Mouse (Mus musculus) thymus, adult 2 months (tissue): ENCODE measurements around the gene Myl10. TPM values are rescaled to one million over a fixed set of nuclear protein-coding genes. Genes with fewer than 3 reads are reported as not detected.
"Not testable (repeated sequence)": the region's sequence is repeated elsewhere in the genome, so short reads cannot be mapped to it uniquely, and the experiment has no call there.

Source experiments
- DNase-seq: peaks from one replicate; pipeline ENCODE4 v3.0.0; 2021
- H3K27ac ChIP-seq: fragments of 200-500 bp; 2 replicates; pipeline ENCODE4 v1.5.1; 2012; ENCODE audit warnings: low read length, control low read depth; ENCODE audit not compliant: control insufficient read depth, insufficient read depth
- H3K27me3 ChIP-seq: fragments of 200-500 bp; 2 replicates; pipeline ENCODE4 v1.6.1; 2012; ENCODE audit warnings: mild to moderate bottlenecking, low read length, moderate library complexity, mixed read lengths; ENCODE audit not compliant: control insufficient read depth, insufficient read depth
- H3K36me3 ChIP-seq: fragments of 200-500 bp; 2 replicates; pipeline ENCODE4 v1.6.1; 2012; ENCODE audit warnings: mild to moderate bottlenecking, low read length, moderate library complexity; ENCODE audit not compliant: control insufficient read depth, insufficient read depth
- H3K4me1 ChIP-seq: fragments of 200-500 bp; replicated peaks from 2 replicates; pipeline ENCODE4 v1.6.1; 2012; ENCODE audit warnings: low read length; ENCODE audit not compliant: control insufficient read depth, insufficient read depth
- H3K4me3 ChIP-seq: fragments of 200-500 bp; 2 replicates; pipeline ENCODE4 v1.5.1; 2012; ENCODE audit warnings: mild to moderate bottlenecking, low read length, control low read depth, moderate library complexity; ENCODE audit not compliant: control insufficient read depth, insufficient read depth
- CTCF ChIP-seq: fragments of 200-500 bp; IDR thresholded peaks from 2 replicates; pipeline ENCODE4 v1.5.1; 2012; ENCODE audit warnings: mild to moderate bottlenecking, control low read depth, low read length, moderate library complexity, borderline replicate concordance; ENCODE audit not compliant: control insufficient read depth, poor library complexity, insufficient read depth; ENCODE audit errors: extremely low read depth
- POLR2A ChIP-seq: fragments of 200-500 bp; IDR thresholded peaks from 2 replicates; pipeline ENCODE4 v1.6.1; 2012; ENCODE audit warnings: mild to moderate bottlenecking, low read length, control low read depth, moderate library complexity; ENCODE audit not compliant: control insufficient read depth, poor library complexity, insufficient read depth; ENCODE audit errors: extremely low read depth
- WGBS: fragments of 180-500 bp; shearing (Covaris S2); methylation state at CpG from one replicate; pipeline ENCODE4 v1.1.7; 2018; 5-methylcytosine and 5-hydroxymethylcytosine counted together
- polyA plus RNA-seq: library from polyadenylated mRNA; depleted of rRNA; stranded (reverse); fragments of >200 nt; gene quantifications from 2 replicates; pipeline ENCODE4 v1.2.3, GENCODE M21; 2012; rRNA removed

Gene Myl10
- polyA plus RNA-seq = 9.6 and 10.7 TPM in 2 replicates

DNA sequence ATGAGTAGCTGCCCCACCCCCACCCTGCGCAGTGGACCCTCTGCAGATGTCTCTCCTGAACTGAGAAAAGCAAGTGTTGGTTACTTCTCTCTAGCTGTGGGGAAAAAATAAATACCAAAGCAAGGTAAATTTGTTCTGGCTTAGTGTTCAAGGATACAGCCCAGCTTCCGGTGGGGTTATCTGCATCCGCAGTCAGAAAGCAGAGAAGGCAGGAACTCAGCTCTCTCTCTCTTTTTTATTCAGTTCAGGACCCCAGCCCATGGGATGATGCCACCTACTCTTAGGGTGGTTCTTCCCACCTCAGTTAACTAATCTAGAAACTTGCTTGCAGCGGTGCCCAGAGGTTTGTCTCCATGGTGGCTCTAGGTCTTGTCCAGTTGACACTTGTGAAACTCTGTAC, at the start of gene Myl10:
Myl10 (plus strand) TSS at position 363 of the 400 bp plus-strand sequence.
- H3K4me1 ChIP-seq = peaks cover 53% of the 10 kb centered on the region
- WGBS = 14% methylated on average over 4 of the region's 4 CpGs
- H3K4me3 ChIP-seq = peak within 1 kb of the TSS; percentile 12
- DNase-seq = peak; percentile 40
- H3K36me3 ChIP-seq = no peaks in the 10 kb centered on the region
- H3K27me3 ChIP-seq = no peaks in the 10 kb centered on the region
- peak within 1 kb of the TSS; percentile 82 for H3K27ac ChIP-seq
- TF ChIP-seq CTCF = no peak
- no peak for TF ChIP-seq POLR2A

GRCm38 (mm10) chr5:136646731-136647328, 46.1 kb upstream of the Myl10 start:
- DNase-seq = peak; percentile 49
- WGBS = 70% methylated on average over 4 of the region's 4 CpGs
- H3K27me3 ChIP-seq = no peaks in the 10 kb centered on the region
- H3K4me3 ChIP-seq = no peak overlapping the region
- no peak for TF ChIP-seq POLR2A
- no peak for TF ChIP-seq CTCF
- H3K36me3 ChIP-seq = no peaks in the 10 kb centered on the region
- H3K27ac ChIP-seq = no peak overlapping the region
- peaks cover 19% of the 10 kb centered on the region for H3K4me1 ChIP-seq

DNA sequence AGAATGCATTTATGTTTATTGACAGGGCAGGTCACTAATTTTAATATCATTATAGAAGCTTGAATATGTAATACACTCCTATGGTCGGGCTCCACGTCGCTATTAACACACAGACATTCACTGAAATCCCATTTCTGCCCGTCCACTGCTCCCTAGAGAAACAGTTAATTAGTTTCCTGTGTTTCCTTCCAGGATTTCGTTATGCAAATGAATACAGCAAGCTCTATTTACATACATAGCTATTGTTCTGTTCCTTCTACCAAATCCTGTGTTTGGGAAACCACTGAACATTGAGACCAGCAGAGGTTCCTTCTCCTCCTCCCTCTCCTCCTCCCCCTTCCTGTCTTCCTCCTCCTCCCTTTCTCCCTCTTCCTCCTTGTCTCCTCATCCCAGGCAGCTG, 43.9 kb upstream of the Myl10 start:
- DNase-seq = no peak
- 88% methylated on average over 5 of the region's 5 CpGs for WGBS
- H3K4me1 ChIP-seq = peaks cover 19% of the 10 kb centered on the region
- TF ChIP-seq POLR2A (no peak), CTCF (no peak)
- H3K4me3 ChIP-seq = no peak overlapping the region
- no peaks in the 10 kb centered on the region for H3K27me3 ChIP-seq
- no peaks in the 10 kb centered on the region for H3K36me3 ChIP-seq
- H3K27ac ChIP-seq = no peak overlapping the region

GRCm38 (mm10) chr5:136649655-136650054, 43.3 kb upstream of the Myl10 start:
- Histone ChIP-seq H3K36me3 (no peaks in the 10 kb centered on the region), H3K4me1 (peaks cover 19% of the 10 kb centered on the region), H3K4me3 (no peak overlapping the region), H3K27ac (no peak overlapping the region), H3K27me3 (no peaks in the 10 kb centered on the region)
- DNase-seq = no peak
- 88% methylated on average over 5 of the region's 5 CpGs for WGBS
- TF ChIP-seq CTCF (no peak), POLR2A (no peak)

DNA sequence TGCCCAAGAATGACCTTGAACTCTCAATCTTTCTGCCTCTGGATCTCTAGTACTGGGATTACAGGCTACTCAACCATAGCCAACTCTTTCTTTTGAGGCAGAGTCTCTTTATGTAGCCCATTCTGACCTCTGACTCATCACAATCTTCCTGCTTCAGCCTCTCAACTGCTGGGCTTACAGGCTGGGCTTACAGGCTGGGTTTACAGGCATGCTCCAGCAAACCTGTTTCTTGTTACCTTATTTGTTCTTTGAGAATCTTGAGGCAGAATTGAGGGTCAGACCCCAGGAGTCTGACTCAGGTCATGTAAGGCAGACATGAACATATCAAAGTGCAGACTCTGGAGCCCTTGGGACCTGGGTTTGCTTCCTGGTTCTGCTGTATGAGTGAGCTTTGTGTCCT, 38.5 kb upstream of the Myl10 start:
- Histone ChIP-seq H3K27ac (no peak overlapping the region), H3K27me3 (no peaks in the 10 kb centered on the region), H3K36me3 (no peaks in the 10 kb centered on the region), H3K4me3 (no peak overlapping the region), H3K4me1 (0 out of 2 replicates have a peak, but pooled peaks cover 3% of the 10 kb centered on the region)
- no peak for TF ChIP-seq POLR2A
- no peak for TF ChIP-seq CTCF
- DNase-seq = no peak

DNA sequence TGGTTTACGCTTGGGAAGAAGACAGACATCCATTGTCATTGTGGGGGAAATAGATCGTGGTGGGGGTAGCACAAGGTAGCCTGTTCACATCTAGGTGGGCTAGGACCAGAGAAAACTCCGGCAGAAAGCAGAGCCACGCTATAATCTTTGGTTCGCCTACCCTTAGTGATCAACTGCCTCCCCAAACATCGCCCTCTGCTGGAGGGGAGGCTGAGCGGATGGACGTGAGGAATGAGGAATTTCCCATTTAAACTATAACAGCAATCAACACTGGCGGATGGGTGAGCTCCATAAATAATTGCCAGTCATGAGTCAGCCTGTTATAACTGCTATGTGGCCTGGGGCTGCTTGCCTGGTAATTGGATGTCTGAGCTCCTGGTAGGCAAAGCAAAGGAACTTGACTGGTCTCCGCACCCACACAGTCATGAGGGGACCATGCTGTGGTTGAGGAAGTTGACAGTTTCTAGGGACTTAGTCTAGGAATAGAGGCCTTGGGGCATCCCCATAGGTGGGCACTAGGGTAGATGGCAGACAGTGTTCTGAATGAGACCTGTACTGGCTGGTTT, 36.0 kb upstream of the Myl10 start:
- WGBS = 95% methylated on average over 10 of the region's 10 CpGs
- no peak for TF ChIP-seq CTCF
- TF ChIP-seq POLR2A = no peak
- Histone ChIP-seq H3K27ac (no peak overlapping the region), H3K4me1 (0 out of 2 replicates have a peak, but pooled peaks cover 3% of the 10 kb centered on the region), H3K27me3 (no peaks in the 10 kb centered on the region), H3K36me3 (no peaks in the 10 kb centered on the region), H3K4me3 (no peak overlapping the region)
- DNase-seq = peak; percentile 16

DNA sequence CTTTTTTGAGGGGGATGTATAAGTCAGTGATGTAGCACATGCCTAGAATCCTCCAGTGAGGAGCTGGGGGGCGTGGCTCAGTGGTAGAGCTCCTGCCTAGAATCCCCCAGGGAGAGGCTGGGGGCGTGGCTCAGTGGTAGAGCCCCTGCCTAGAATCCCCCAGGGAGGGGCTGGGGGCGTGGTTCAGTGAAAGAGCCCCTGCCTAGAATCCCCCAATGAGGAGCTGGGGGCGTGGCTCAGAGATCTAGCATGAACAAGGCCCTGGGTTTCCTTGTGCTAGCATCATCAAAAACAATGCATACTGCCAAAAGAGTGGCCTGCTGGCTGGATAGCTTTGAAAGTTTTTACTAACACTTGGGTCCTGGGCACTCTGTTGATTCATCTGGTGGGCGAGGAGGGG, 32.2 kb upstream of the Myl10 start:
- DNase-seq, H3K4me3 ChIP-seq, H3K27ac ChIP-seq, H3K27me3 ChIP-seq, H3K36me3 ChIP-seq: not testable (repeated sequence)
- peaks cover 14% of the 10 kb centered on the region for H3K4me1 ChIP-seq
- WGBS = 93% methylated on average over 5 of the region's 5 CpGs
